Mouse (Mus musculus) stomach, postnatal 0 days (tissue): Measurements from ENCODE around the gene Ifih1.

Source experiments
- CTCF ChIP-seq: IDR thresholded peaks from 2 replicates; pipeline ENCODE4 v1.5.1; 2016; ENCODE audit warnings: antibody characterized with exemption, low read depth, mild to moderate bottlenecking, moderate library complexity
- EP300 ChIP-seq: optimal IDR thresholded peaks from 2 replicates; pipeline ENCODE3; 2016; ENCODE audit warnings: antibody characterized with exemption

- TF ChIP-seq CTCF (no peak), EP300 (no peak)
Measured at GRCm38 (mm10) chr2:62573753-62574159, 72.3 kb downstream of the Ifih1 start, which contains the start of gene Fap.
